Mouse (Mus musculus) bone marrow macrophage, adult 2 months (primary cell): ENCODE measurements around the gene Sept11. TPM values are rescaled to one million over a fixed set of nuclear protein-coding genes. Genes with fewer than 3 reads are reported as not detected.

Experiments
- H3K27ac ChIP-seq: 2 replicates; pipeline ENCODE4 v1.5.1; 2012; ENCODE audit warnings: low read depth, low read length; ENCODE audit not compliant: insufficient read depth
- H3K4me1 ChIP-seq: 2 replicates; pipeline ENCODE4 v1.6.1; 2012; ENCODE audit warnings: low read length; ENCODE audit not compliant: control insufficient read depth, insufficient read depth
- H3K4me3 ChIP-seq: 2 replicates; pipeline ENCODE4 v1.5.1; 2012; ENCODE audit warnings: mild to moderate bottlenecking, low read length, moderate library complexity; ENCODE audit not compliant: insufficient read depth
- CTCF ChIP-seq: IDR thresholded peaks from 2 replicates; pipeline ENCODE4 v1.5.1; 2012; ENCODE audit warnings: low read depth, mild to moderate bottlenecking, low read length, moderate library complexity
- POLR2A ChIP-seq: IDR thresholded peaks from 2 replicates; pipeline ENCODE4 v1.6.1; 2012; ENCODE audit warnings: mild to moderate bottlenecking, low read depth, low read length, borderline replicate concordance
- polyA plus RNA-seq: library from polyadenylated mRNA; stranded (reverse); fragments of >200 nt; gene quantifications from 2 replicates; pipeline ENCODE4 v1.2.4, GENCODE M21; 2012; ENCODE audit not compliant: missing spikeins, insufficient read depth, insufficient read length

The Sept11 gene
- polyA plus RNA-seq, 1 experiment = 23.7 TPM

DNA sequence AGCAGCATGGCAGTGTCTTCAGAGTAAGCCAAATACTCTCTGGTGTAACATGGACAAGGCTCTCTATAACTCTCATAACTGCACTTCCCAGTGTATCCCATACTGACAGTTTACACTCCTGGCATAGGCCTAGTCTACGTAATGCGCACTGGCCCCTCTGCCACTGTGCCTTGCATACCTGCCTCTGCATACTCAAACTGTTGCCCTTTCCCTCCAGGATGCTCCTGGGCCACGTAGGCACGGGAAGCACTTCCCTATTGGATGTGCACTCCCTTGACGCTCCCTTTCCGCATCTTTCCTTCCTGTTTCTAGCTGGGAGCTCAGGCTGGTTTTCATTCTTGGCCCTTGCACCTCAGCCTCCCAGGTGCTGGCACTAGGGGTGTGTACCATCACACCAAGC, 91.3 kb downstream of the Sept11 start:
- H3K4me3 ChIP-seq = no peak overlapping the region
- no peaks in the 10 kb centered on the region for H3K4me1 ChIP-seq
- TF ChIP-seq POLR2A (no peak), CTCF (no peak)
- no peak overlapping the region for H3K27ac ChIP-seq

DNA sequence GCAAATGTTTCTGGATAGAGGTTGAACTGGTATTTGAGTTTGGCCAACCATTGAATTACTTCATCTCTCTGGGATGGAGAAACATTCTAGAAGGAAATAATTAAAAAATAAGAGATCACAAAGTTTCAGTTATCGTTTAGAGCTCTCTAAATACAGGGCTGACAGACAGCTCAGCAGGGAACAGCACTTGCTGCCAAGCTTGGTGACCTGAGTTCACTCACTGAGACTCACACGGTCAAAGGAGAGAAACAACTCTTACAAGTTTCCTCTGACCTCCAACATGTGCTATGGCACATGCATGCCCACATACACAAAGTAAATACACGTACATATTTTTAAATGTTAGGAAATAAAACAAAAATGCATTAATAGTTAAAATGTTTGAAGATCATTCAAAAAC, 96.4 kb downstream of the Sept11 start:
- Histone ChIP-seq H3K27ac (no peak overlapping the region), H3K4me1 (peaks cover 10% of the 10 kb centered on the region), H3K4me3 (no peak overlapping the region)
- TF ChIP-seq POLR2A = no peak
- no peak for TF ChIP-seq CTCF

DNA sequence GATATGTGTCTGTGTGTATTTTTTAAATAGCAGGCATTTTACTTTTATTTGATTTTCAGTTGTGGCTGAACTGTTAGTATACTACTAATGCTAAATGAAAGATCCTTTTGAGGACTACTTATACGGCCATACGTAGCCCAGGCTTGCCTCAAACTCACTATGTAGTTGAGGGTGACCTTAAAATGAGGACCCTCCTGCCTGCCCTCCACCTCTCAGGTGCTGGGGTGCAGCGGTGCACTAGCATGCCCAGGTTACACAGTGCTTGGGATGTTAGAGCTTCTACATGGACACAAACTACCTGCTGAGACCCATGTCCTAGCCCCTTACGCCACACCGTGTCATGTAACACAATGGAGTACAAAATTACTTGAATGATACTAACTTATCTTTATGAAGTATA, 97.2 kb downstream of the Sept11 start:
- H3K4me3 ChIP-seq = no peak overlapping the region
- peaks cover 15% of the 10 kb centered on the region for H3K4me1 ChIP-seq
- no peak overlapping the region for H3K27ac ChIP-seq
- TF ChIP-seq POLR2A = no peak
- no peak for TF ChIP-seq CTCF

DNA sequence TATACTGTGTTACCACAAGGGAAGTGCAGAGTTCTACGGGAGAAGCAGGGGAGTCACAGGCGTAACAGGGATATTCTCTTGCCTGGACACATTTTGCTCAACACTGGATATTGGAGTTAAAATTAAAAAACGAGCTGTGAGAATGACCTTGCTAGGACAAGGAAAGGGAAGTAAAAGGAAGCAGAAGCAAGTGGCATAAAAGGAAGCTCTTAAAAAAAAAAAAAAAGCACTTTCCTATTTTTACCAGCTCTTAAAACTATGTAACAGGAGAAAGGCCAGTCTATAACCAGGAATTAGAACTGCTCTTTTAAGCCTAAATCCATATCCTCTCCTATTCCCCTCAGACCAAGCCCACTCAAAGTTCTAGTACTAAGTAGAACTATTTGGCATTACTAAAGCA, 105.0 kb downstream of the Sept11 start:
- peaks cover 45% of the 10 kb centered on the region for H3K4me1 ChIP-seq
- H3K4me3 ChIP-seq = no peak overlapping the region
- TF ChIP-seq POLR2A (no peak), CTCF (no peak)
- H3K27ac ChIP-seq = peak overlapping the region; percentile 76

DNA sequence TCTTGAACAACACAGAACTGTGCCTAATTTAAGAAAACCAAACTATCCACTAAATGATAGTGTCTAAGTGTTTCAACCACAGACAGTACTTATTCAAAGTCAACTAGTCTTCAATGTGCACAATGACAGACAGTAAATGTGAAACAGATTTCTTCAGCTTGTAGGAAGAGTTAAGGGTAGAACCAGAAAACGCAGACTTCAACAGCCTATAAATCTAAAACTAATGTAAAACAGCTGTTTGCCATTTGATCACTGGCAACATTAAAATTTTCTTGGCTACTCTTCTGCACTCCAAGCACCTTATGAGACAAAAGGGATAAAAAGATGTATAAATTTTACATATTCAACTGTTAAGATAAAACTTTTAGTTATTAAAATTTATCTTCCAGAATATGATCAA, 107.9 kb downstream of the Sept11 start:
- Histone ChIP-seq H3K27ac (no peak overlapping the region), H3K4me1 (peaks cover 26% of the 10 kb centered on the region), H3K4me3 (no peak overlapping the region)
- no peak for TF ChIP-seq CTCF
- no peak for TF ChIP-seq POLR2A

DNA sequence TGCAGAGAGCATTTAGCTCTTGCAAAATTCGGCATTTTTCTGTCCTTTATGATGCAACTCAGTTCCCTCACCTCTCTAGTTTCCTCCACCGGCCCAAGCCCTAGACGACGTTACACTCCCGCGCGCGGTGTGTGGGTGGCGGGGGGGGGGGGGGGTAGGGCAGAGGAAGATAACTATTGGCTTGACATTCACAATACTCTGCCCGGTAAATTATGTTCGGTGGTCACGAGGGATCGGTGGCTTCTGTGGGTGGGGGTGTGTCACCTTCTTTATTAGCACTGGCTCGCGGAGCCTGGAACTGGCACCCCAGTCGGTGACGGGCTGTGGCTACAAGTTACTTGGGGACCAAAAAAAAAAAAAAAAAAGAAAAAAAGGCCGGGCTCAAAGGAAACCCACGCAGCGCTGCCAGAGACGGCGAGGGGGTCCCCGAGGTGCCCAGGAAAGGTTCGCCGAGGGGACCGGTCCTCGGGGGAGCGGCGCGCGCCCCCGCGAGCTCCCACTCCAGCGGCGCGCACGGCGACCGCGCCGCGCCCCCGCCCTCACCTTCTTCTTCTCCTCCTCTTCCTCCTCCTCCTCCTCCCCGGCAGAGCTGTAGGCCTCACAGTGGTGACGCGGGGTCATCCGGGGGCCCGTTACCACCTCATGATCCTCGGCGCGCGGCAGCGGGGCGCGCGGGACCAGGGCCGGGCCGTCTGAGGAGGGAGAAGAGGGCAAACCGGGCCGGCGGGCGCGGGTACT, 112.3 kb downstream of the Sept11 start:
- Histone ChIP-seq H3K4me1 (peaks cover 5% of the 10 kb centered on the region), H3K4me3 (peak overlapping the region; percentile 73), H3K27ac (peak overlapping the region; percentile 69)
- TF ChIP-seq POLR2A = no peak
- TF ChIP-seq CTCF = no peak

DNA sequence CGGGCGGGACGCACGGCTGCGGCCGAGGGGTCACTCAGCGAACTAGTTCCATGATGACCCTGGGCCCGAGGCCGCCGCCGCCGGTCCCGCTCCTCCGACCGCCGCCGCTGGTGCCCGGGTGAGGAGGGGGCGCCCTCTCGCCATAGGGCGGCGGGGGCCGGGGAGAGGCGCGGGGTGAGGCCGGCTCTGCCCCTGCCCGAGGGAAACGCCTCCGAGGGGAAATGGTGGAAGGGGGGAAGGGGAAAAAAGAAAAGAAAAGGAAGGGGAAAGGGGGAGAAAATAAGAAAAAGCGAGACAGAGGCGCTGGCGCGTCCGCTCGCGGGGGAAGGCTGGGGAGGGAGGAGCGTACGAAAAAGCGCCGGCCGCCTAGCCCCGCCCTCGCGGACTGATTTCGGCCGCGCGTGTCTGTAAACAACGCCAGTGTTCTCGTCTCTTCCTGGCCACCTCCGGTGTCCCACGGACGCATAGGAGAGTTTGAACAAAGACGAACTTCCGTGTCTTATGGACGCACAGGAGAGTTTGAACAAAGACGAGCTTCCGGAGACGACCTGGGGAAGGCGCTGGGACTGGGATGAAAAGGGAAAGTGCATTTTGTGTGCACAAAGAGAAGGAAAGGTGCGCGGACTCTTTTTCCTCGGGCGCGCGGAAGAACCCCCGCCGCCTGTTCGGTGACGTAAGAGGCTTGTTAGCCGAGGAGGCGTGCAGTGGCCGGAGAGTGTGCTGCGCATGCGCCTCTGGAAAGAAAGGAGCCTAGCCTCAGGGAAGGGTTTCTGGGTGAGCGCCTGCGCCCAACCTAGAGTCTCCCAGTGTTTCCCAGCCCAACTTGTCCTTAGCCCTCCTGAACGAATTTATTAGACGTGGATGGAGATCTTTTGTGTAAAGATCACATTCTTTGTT, 113.1 kb downstream of the Sept11 start, which contains the start of the genes Ccni and 2010109A12Rik:
Gene Ccni (minus strand): TSS at position 387 of the 897 bp plus-strand sequence.
Gene 2010109A12Rik (plus strand): TSS at position 410 of the 897 bp plus-strand sequence.
- TF ChIP-seq CTCF (no peak), POLR2A (no peak)
- peak within 1 kb of the TSS; percentile 71 for H3K27ac ChIP-seq
- peak within 1 kb of the TSS; percentile 73 for H3K4me3 ChIP-seq
- H3K4me1 ChIP-seq = peaks cover 5% of the 10 kb centered on the region

DNA sequence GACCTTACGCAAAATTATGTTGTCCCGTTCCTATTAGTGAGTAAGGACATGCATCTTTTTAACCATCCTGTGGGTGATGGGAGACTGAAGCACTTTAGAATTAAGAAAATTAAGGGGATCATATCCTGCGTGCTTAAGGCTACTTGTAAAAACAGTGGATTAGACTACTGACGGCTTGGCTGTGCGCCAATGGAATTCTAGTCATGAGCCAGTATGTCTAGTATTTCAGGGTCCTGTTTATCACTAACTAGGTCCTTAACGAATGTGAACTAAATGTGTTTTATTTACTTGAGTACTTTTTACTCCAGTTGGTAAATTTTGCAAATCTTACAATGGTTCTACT, 113.7 kb downstream of the Sept11 start:
- H3K4me3 ChIP-seq = peak overlapping the region; percentile 73
- TF ChIP-seq POLR2A (no peak), CTCF (no peak)
- H3K27ac ChIP-seq = peak overlapping the region; percentile 49
- H3K4me1 ChIP-seq = peaks cover 5% of the 10 kb centered on the region

DNA sequence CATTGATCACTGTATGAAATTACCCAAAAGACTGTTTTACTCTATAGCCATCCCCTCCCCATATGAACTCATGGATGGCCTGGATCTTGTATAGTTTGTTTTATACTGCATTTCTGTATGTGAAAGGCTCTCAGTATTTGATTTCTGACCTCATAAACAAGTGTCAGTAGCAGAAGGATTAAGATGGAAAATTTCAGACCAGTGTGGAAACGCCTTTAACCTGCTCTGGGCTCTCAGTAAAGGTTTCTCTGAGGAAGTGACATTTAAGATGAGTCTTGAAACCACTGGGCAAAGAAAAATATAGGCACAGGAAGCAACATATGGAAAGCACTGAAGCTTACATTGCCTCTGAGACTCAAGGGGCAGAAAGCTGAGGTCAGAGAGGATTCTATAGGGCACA, 114.3 kb downstream of the Sept11 start:
- no peak for TF ChIP-seq POLR2A
- TF ChIP-seq CTCF = no peak
- Histone ChIP-seq H3K27ac (no peak overlapping the region), H3K4me3 (no peak overlapping the region)

DNA sequence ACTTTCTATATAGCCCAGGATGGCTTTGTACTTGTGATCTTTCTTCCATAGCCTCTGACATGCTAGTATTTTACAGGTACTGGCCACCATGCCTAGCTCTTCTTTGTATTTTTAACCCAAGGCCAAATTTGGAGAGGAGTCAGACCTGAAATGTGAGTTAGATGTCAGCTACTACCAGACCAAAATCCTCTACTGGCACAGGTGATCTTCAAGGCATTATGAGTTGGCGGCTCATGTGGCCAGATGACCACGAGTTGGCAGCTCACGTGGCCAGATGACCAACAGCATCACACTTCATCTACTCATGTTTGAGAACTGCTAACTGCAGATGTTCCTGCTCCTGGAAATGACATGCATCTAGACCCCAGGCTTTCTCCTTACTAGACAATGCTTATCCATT, 125.1 kb downstream of the Sept11 start:
- H3K4me1 ChIP-seq = no peaks in the 10 kb centered on the region
- TF ChIP-seq CTCF = no peak
- TF ChIP-seq POLR2A = no peak
- H3K27ac ChIP-seq = no peak overlapping the region
- no peak overlapping the region for H3K4me3 ChIP-seq

More for the DNA sequence above, 114.3 kb downstream of the Sept11 start:
- peaks cover 5% of the 10 kb centered on the region for H3K4me1 ChIP-seq
